Mouse (Mus musculus) hindbrain, embryonic 14.5 days (tissue): ENCODE data around the gene Chrna9. TPM values are rescaled to one million over a fixed set of nuclear protein-coding genes. Genes with fewer than 3 reads are reported as not detected.

Experiments used
- ATAC-seq: fragments of 200-750 bp; cut with Nextera tagmentation; 2 replicates; pipeline ENCODE4 v1.8.0; 2017; ENCODE audit warnings: moderate number of reproducible peaks, mild to moderate bottlenecking, moderate TSS enrichment, moderate library complexity; ENCODE audit not compliant: low FRiP score
- DNase-seq: peaks from one replicate; pipeline ENCODE4 v3.0.0-alpha.2; 2015; ENCODE audit warnings: low spot score
- H3K27ac ChIP-seq: fragments of 300-500 bp; sonication (generic); 2 replicates; pipeline ENCODE4 v1.5.1; 2014; ENCODE audit warnings: mild to moderate bottlenecking, moderate library complexity
- H3K27me3 ChIP-seq: fragments of 300-500 bp; sonication (generic); 2 replicates; pipeline ENCODE4 v1.6.1; 2014; ENCODE audit warnings: mild to moderate bottlenecking, low read length, mixed read lengths; ENCODE audit not compliant: control insufficient read depth, insufficient read depth
- H3K36me3 ChIP-seq: fragments of 300-500 bp; sonication (generic); replicated peaks from 2 replicates; pipeline ENCODE4 v1.6.1; 2014; ENCODE audit not compliant: control insufficient read depth, insufficient read depth
- H3K4me1 ChIP-seq: fragments of 300-500 bp; sonication (generic); replicated peaks from 2 replicates; pipeline ENCODE4 v1.6.1; 2014; ENCODE audit warnings: antibody characterized with exemption, low read length, mixed read lengths; ENCODE audit not compliant: control insufficient read depth, insufficient read depth
- H3K4me2 ChIP-seq: fragments of 300-500 bp; sonication (generic); replicated peaks from 2 replicates; pipeline ENCODE4 v1.6.1; 2014; ENCODE audit warnings: mild to moderate bottlenecking, moderate library complexity
- H3K4me3 ChIP-seq: fragments of 300-500 bp; sonication (generic); replicated peaks from 2 replicates; pipeline ENCODE4 v1.5.1; 2014; ENCODE audit warnings: mild to moderate bottlenecking, low read length
- H3K9ac ChIP-seq: fragments of 300-500 bp; sonication (generic); 2 replicates; pipeline ENCODE4 v1.6.1; 2014
- H3K9me3 ChIP-seq: fragments of 300-500 bp; sonication (generic); 2 replicates; pipeline ENCODE4 v1.6.1; 2016; ENCODE audit warnings: low read length; ENCODE audit not compliant: control insufficient read depth
- WGBS: fragments of 180-500 bp; shearing (Covaris S2); extraction: QIAGEN DNeasy Blood & Tissue Kit; methylation state at CpG from one replicate; pipeline ENCODE4 v1.1.7; 2014; 5-methylcytosine and 5-hydroxymethylcytosine counted together
- microRNA-seq: library from miRNA; unstranded; fragments of <30 nt; microRNA quantifications from one replicate; pipeline ENCODE4, GENCODE M21; 2016
- polyA plus RNA-seq: library from polyadenylated mRNA; unstranded; fragments of >200 nt; fragmentation: Nextera tagmentation; extraction: Ambion mirVana; gene quantifications from 2 replicates; pipeline ENCODE4 v1.2.1, GENCODE M21; 2014

Gene Chrna9
- polyA plus RNA-seq, 1 experiment from 2014 or later: not detected

DNA sequence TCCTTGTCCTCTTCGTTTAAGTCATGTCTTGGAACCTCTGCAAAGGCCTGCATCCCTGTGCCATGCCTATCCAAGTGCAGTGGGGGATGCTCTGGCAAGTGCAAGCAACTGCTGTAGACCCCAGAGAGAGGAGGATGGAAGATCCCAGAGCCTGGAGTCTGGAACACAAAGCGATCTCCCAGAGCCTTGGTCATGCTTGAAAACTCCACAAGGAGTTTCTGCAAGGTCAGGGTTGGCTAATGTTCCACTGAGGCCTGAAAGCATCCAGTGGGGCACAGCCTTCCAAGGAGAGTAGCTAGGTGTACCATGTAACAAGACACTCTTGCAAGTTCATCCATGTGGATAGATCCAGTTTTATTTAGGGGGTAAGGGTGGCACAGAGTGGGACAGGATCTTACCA is 79.7 kb downstream of the Chrna9 start:
- Histone ChIP-seq H3K4me3 (no peak overlapping the region), H3K27me3 (no peaks in the 10 kb centered on the region), H3K9ac (no peak overlapping the region), H3K4me2 (no peak overlapping the region), H3K27ac (no peak overlapping the region), H3K4me1 (no peaks in the 10 kb centered on the region), H3K36me3 (no peaks in the 10 kb centered on the region), H3K9me3 (no peaks in the 10 kb centered on the region)
- no peak for DNase-seq
- WGBS: 81% methylated on average over 2 of the region's 2 CpGs
- ATAC-seq: no peak

DNA sequence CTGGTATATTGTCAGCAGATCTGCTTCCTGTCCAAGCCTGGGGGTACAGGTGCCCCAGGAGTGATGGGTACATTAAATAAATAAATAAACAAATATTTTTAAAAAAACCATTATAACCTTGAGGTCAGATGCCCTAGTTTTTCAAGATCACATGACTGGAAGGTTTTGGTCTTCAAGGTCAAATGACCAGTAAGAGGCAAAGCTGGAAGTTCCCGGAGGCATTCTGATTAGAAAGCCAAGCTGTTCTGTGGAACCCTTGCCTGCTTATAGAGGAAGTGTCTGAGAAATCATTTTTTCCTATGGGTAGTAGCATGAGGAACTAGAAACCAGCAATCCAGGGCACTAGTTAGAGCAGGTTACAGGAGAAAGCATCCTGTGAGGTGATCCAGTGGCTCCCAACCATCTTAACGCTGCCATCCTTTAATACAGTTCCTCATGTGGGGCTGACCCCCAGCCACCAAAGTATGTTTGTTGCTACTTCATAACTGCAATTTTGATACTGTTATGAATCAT is 80.8 kb downstream of the Chrna9 start:
- Histone ChIP-seq H3K4me1 (no peaks in the 10 kb centered on the region), H3K36me3 (no peaks in the 10 kb centered on the region), H3K27me3 (no peaks in the 10 kb centered on the region), H3K4me2 (no peak overlapping the region), H3K9me3 (no peaks in the 10 kb centered on the region), H3K4me3 (no peak overlapping the region), H3K9ac (no peak overlapping the region), H3K27ac (no peak overlapping the region)
- ATAC-seq (no peak), DNase-seq (no peak)
- 94% methylated on average over 2 of the region's 2 CpGs for WGBS

DNA sequence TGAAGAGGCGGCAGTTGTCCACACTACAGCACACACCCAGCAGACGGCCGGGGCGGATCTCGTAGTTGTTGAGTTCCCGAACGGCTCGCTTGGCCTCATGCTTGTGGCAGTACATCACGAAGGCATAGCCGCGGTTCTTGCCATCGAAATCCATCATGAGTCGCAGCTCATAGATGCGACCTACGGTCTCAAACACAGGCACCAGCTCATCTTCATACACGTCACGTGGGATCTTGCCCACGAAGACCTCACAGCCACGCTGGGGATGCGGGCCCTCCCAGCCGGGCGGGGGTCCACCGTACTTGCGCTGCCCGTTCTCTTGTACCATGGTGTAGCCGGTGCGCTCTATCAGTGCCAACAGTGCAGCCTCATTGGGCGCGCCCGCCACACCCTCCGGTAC is 92.1 kb downstream of the Chrna9 start:
- Histone ChIP-seq H3K4me1 (no peaks in the 10 kb centered on the region), H3K9ac (no peak overlapping the region), H3K36me3 (no peaks in the 10 kb centered on the region), H3K9me3 (peaks cover 16% of the 10 kb centered on the region), H3K27me3 (no peaks in the 10 kb centered on the region), H3K4me3 (no peak overlapping the region), H3K27ac (no peak overlapping the region), H3K4me2 (no peak overlapping the region)
- ATAC-seq: no peak
- no peak for DNase-seq
- WGBS: 97% methylated on average over 31 of the region's 31 CpGs

Small RNA genes lying within 50 kb of the gene (microRNA-seq; reads per million reads assigned to microRNA genes)
- gene Gm25952: not detected

Other genes starting within 250 kb of the Chrna9 start
- 54.9 and 56.6 TPM in 2 replicates for gene Pds5a, start 236.6 kb upstream of the Chrna9 start, polyA plus RNA-seq
- gene N4bp2, start 171.4 kb upstream of the Chrna9 start, polyA plus RNA-seq: 26.9 and 27.1 TPM in 2 replicates
- gene Rhoh, start 73.7 kb upstream of the Chrna9 start, polyA plus RNA-seq: 0.52 TPM in 2 replicates
- 0.26 TPM in 1 of 2 replicates, not detected in the other for gene 9130230L23Rik, start 69.4 kb downstream of the Chrna9 start, polyA plus RNA-seq
- 4.7 and 7.3 TPM in 2 replicates for gene Rbm47, start 238.2 kb downstream of the Chrna9 start, polyA plus RNA-seq